Mouse (Mus musculus) brown adipose tissue, adult 24 weeks (tissue): ENCODE data around the gene Pla2g6. TPM values are rescaled to one million over a fixed set of nuclear protein-coding genes. Genes with fewer than 3 reads are reported as not detected.
A peak's percentile ranks its signal among the peaks of the same experiment; 100 is the strongest.

Experiments used
- H3K27ac ChIP-seq: fragments of 200-500 bp; replicated peaks from 2 replicates; pipeline ENCODE4 v1.5.1; 2012; ENCODE audit warnings: low read depth, mild to moderate bottlenecking, low read length
- H3K4me1 ChIP-seq: fragments of 200-500 bp; 2 replicates; pipeline ENCODE4 v1.6.1; 2012; ENCODE audit warnings: low read length, mixed read lengths; ENCODE audit not compliant: control insufficient read depth, insufficient read depth, insufficient read length
- H3K4me3 ChIP-seq: fragments of 200-500 bp; 2 replicates; pipeline ENCODE4 v1.5.1; 2012; ENCODE audit warnings: low read depth, mild to moderate bottlenecking, low read length, moderate library complexity; ENCODE audit not compliant: insufficient read depth
- polyA plus RNA-seq: library from polyadenylated mRNA; stranded (reverse); fragments of >200 nt; gene quantifications from 2 replicates; pipeline ENCODE4 v1.2.4, GENCODE M21; 2012; ENCODE audit not compliant: missing spikeins, insufficient read depth, insufficient read length

Pla2g6 gene
- polyA plus RNA-seq, 1 experiment = 13.4 TPM

DNA sequence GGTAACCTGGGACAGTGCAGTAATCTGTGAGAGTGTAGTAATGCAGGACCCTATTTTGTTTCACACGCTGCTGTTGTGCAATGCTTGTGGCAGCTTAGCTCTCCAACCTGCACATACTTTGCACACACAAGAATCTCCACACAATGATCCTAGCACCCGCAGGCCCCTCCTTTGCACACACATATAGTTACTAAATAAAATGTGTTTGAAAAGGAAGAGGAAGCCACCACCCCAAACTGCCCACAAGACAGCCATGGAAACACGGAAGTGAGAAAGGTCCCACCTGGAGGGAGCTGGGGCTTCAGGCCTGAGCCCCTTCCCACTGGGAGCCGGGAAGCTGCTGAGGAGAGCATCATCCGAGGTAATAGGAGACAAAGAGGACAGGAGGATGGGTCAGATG lies 10.8 kb upstream of the Pla2g6 start:
- H3K27ac ChIP-seq = no peak overlapping the region
- no peak overlapping the region for H3K4me3 ChIP-seq
- 0 out of 2 replicates have a peak, but pooled peaks cover 3% of the 10 kb centered on the region for H3K4me1 ChIP-seq

DNA sequence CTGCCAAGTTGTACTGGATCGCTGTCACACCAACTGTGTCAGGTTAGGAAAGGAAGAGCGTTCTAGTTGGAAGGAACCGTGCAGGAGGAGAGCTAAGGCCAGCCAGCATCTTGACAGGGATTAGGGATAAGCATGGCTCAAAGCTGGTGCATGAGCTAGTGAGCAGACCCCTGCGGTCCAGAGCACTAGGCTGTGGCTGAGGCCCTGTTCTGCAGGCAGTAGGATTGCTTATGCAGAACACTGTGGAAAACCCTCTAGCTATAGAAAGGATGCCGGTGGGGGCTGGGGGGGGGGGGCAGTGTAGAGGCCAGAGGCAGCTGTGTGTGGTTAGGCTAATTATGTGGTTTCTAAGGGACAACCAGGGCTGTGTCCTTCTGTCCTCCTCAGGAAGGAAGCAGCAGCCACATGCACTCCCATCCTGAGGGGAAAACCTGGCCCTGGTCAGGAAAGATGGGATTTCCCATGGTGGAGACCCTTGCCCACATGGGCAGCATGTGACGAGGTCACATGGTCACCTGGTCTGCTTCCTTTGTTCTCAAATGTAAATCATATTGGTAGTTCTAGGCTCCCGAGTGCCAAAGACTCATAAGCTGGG lies 7.0 kb upstream of the Pla2g6 start:
- no peak overlapping the region for H3K4me3 ChIP-seq
- peaks cover 3% of the 10 kb centered on the region; the same call in 1 of the 2 replicates for H3K4me1 ChIP-seq
- no peak overlapping the region for H3K27ac ChIP-seq

DNA sequence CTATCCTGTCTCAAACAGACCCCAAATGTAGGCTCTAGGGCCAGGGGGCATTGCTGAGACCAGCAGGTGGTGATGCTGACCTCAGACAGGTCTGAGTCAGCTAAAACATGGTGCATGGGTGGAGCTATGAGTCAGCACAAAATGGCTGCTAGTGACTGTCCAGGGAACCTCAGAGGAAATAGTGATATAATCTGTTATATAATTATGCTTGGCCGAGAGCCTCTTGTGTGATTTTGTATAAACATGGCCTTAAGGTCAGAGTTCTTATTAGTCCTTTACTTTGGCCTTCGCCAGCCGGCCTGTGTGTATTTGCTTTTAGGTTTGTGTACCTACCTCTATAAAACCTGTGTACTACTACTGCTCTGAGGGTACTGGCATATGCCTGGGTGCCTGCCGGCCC lies 5.2 kb upstream of the Pla2g6 start:
- Histone ChIP-seq H3K4me1 (peaks cover 3% of the 10 kb centered on the region; the same call in 1 of the 2 replicates), H3K4me3 (no peak overlapping the region), H3K27ac (no peak overlapping the region)

- peaks cover 14% of the 10 kb centered on the region; the same call in 1 of the 2 replicates for H3K4me1 ChIP-seq
- no peak overlapping the region for H3K4me3 ChIP-seq
- H3K27ac ChIP-seq = no peak overlapping the region
Observed at GRCm38 (mm10) chr15:79330521-79330920, 2.3 kb upstream of the Pla2g6 start.

- peaks cover 14% of the 10 kb centered on the region; the same call in 1 of the 2 replicates for H3K4me1 ChIP-seq
- no peak overlapping the region for H3K4me3 ChIP-seq
- no peak overlapping the region for H3K27ac ChIP-seq
Observed at GRCm38 (mm10) chr15:79329979-79330363, 1.8 kb upstream of the Pla2g6 start.

DNA sequence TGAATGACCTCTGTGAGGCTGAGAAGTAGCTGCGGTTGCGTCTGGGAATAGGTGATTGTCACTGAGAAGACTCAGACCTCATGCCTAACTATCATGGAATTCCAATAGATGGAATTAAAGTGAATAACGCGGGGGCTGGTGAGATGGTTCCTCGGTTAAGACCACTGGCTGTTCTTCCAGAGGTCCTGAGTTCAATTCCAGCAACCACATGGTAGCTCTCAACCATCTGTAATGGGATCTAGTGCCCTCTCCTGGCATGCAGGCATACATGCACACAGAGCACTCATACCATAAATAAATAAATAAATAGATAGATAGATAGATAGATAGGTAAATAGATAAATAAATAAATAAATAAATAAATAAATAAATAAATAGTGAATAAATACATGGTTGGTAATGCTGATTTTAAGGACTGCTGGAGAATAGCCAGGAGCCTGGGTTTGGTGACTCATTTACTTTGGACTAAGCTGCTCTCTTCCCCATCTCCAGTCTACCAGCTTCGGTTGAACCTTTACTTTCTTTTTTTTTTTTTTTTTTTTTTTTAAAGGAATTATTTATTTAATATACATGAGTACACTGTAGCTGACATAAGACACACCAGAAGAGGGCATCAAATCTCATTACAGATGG lies 1.3 kb upstream of the Pla2g6 start:
- Histone ChIP-seq H3K4me3 (no peak overlapping the region), H3K4me1 (peaks cover 17% of the 10 kb centered on the region), H3K27ac (no peak overlapping the region)

- H3K4me1 ChIP-seq = peaks cover 23% of the 10 kb centered on the region
- no peak overlapping the region for H3K4me3 ChIP-seq
- H3K27ac ChIP-seq = no peak overlapping the region
Observed at GRCm38 (mm10) chr15:79328939-79329275, 717 bp upstream of the Pla2g6 start.

DNA sequence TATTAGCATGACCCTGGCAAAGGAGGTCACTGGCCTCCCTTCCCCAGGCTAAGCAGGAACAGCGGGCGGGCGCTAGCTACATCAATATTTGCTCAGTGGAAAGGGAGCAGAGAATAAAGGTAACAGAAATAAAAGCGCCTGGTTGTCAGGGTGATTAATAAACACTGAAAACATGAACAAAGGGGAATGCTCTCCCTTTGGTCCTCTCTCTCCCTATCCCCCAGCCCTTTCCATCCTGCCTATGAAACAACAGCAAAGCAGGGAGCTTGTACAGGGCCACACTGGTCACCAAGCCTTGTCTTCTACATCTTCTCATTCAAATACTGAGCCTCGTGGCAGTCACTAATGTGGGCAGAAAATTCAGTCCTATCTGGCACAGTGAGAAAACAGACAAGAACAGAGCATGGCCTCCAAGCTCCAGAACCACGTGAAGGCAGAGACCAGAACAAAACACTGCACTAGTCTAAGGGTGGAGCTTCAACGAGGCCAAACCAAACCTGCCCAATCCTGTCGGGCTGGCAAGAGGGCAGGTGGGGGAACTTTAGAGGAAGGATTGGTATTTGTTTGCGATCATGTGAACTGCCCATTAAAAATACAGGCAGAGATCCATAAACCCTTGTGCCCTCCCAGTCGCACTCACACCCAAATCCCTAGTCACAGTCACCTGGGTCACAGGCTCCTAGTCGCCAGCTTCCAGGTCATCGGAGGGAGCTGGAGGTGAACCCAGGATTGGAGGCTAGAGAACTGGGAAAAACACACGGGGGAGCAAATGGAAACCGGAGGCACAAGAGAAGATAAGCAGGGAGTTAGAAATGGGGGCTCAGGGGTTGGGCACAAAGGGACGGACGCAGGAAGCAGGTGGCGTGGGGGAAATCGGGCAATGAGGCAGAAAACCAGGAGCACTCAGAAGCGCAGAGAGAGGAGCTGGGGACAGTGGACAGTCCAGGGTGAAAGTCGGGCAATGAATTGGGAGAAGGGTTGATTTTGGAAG lies 924 bp downstream of the Pla2g6 start:
- Histone ChIP-seq H3K4me1 (peaks cover 27% of the 10 kb centered on the region), H3K4me3 (peak overlapping the region; percentile 72)

GRCm38 (mm10) chr15:79326264-79326663 lies 1.9 kb downstream of the Pla2g6 start:
- Histone ChIP-seq H3K27ac (no peak overlapping the region), H3K4me3 (no peak overlapping the region), H3K4me1 (peaks cover 27% of the 10 kb centered on the region)

More for the DNA sequence above, 924 bp downstream of the Pla2g6 start:
- peak overlapping the region; percentile 96 for H3K27ac ChIP-seq

GRCm38 (mm10) chr15:79325742-79326141 lies 2.4 kb downstream of the Pla2g6 start:
- Histone ChIP-seq H3K27ac (no peak overlapping the region), H3K4me3 (no peak overlapping the region), H3K4me1 (peaks cover 27% of the 10 kb centered on the region)

DNA sequence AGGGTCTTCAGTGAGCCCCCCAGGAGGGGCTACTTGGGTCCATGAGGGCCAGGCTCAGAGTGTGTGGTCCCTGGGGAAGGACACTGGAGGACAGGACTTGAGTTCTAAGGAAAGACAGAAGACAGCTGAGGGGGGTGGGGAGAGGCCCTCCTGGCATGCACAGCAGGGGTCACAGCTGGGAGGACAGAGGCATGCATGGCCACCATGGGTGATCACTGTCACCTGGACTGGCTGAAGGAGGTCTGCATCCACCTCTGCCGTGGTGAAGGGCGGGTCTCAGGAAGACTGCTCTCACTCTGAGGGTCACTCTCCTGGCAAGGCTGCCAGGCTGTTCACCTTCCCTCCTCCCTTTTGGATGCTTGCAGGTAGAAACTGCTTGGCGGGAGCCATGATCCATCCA lies 3.8 kb downstream of the Pla2g6 start:
- Histone ChIP-seq H3K27ac (peak overlapping the region; percentile 95), H3K4me3 (no peak overlapping the region), H3K4me1 (peaks cover 27% of the 10 kb centered on the region)

DNA sequence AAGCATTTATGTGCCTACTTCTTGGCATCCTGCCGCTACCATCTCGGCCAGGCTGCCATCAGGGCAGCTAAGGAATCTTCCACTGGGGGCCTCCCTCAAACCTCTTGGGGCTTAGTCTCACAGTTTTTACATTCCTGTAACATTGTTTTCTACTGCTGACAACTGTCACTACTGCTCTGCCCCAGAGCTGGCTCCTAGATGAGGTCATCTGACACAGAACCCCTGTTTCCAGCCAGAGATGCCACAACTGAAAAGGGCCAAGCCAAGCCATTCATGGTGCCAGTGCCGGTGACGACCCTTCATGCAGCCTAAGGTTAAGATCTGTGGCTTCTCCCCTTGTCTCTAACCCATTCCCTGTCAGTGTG lies 4.4 kb downstream of the Pla2g6 start:
- peaks cover 27% of the 10 kb centered on the region for H3K4me1 ChIP-seq

GRCm38 (mm10) chr15:79322991-79323790 lies 5.0 kb downstream of the Pla2g6 start:
- Histone ChIP-seq H3K4me3 (no peak overlapping the region), H3K4me1 (peaks cover 27% of the 10 kb centered on the region), H3K27ac (peak overlapping the region; percentile 95)

More for the DNA sequence above, 4.4 kb downstream of the Pla2g6 start:
- peak overlapping the region; percentile 95 for H3K27ac ChIP-seq
- H3K4me3 ChIP-seq = no peak overlapping the region

GRCm38 (mm10) chr15:79322281-79322990 lies 5.8 kb downstream of the Pla2g6 start:
- Histone ChIP-seq H3K4me1 (peaks cover 26% of the 10 kb centered on the region), H3K27ac (peak overlapping the region; percentile 76), H3K4me3 (no peak overlapping the region)
